Mouse (Mus musculus) erythroblast, adult 5-6 weeks (primary cell): ENCODE data around the gene Lyrm7. TPM values are rescaled to one million over a fixed set of nuclear protein-coding genes. Genes with fewer than 3 reads are reported as not detected.

ENCODE experiments used
- ATAC-seq: replicated peaks from 2 replicates; pipeline ENCODE4 v1.8.0; 2016; ENCODE audit warnings: moderate number of reproducible peaks, mild to moderate bottlenecking, moderate TSS enrichment, inconsistent platforms; ENCODE audit not compliant: poor library complexity, low FRiP score, severe bottlenecking
- total RNA-seq, 2 experiments: library from RNA; stranded (forward) in 1 of 2; stranded (reverse) in 1 of 2; fragments of 150-400 nt in 1 of 2; fragments of 200-764, 138-1000 nt in 1 of 2; gene quantifications; 2 replicates each; pipeline versions ENCODE4 v1.2.3 to v1.2.4; 2015 to 2017; ENCODE audit warnings: low replicate concordance in 2 of 2

Lyrm7 gene
- total RNA-seq, 2 experiments from 2014 or later = 1.3 to 1.9 TPM

GRCm38 (mm10) chr11:54884197-54884828 is 23.6 kb upstream of the Lyrm7 start:
- ATAC-seq = no peak

- ATAC-seq = no peak
Measured at GRCm38 (mm10) chr11:54882671-54883070, 22.0 kb upstream of the Lyrm7 start.

- ATAC-seq = no peak
Measured at GRCm38 (mm10) chr11:54881051-54881474, 20.3 kb upstream of the Lyrm7 start.

GRCm38 (mm10) chr11:54879922-54880321 is 19.2 kb upstream of the Lyrm7 start:
- no peak for ATAC-seq

GRCm38 (mm10) chr11:54879434-54879833 is 18.7 kb upstream of the Lyrm7 start:
- ATAC-seq = no peak

GRCm38 (mm10) chr11:54878893-54879292 is 18.2 kb upstream of the Lyrm7 start:
- ATAC-seq = no peak

GRCm38 (mm10) chr11:54876031-54876430 is 15.3 kb upstream of the Lyrm7 start:
- ATAC-seq = no peak

- ATAC-seq = no peak
Measured at GRCm38 (mm10) chr11:54871831-54872537, 11.3 kb upstream of the Lyrm7 start.

- ATAC-seq = no peak
Measured at GRCm38 (mm10) chr11:54869318-54869717, 8.6 kb upstream of the Lyrm7 start.

GRCm38 (mm10) chr11:54868445-54868844 is 7.7 kb upstream of the Lyrm7 start:
- no peak for ATAC-seq

- ATAC-seq = no peak
Measured at GRCm38 (mm10) chr11:54867903-54868434, 7.3 kb upstream of the Lyrm7 start.

- ATAC-seq = peak; percentile 59
Measured at GRCm38 (mm10) chr11:54867049-54867385, 6.3 kb upstream of the Lyrm7 start.

- ATAC-seq = peak; percentile 79
Measured at GRCm38 (mm10) chr11:54866119-54867048, 5.7 kb upstream of the Lyrm7 start, which contains the start of gene Hint1. Hint1 (plus strand) TSS chr11:54866383.

- ATAC-seq = no peak
Measured at GRCm38 (mm10) chr11:54865330-54866085, 4.8 kb upstream of the Lyrm7 start.

- no peak for ATAC-seq
Measured at GRCm38 (mm10) chr11:54862621-54863520, 2.2 kb upstream of the Lyrm7 start.

- no peak for ATAC-seq
Measured at GRCm38 (mm10) chr11:54861471-54862420, 1.0 kb upstream of the Lyrm7 start.
